Mouse (Mus musculus) forebrain, embryonic 13.5 days (tissue): ENCODE measurements around the gene Actl6a. TPM values are rescaled to one million over a fixed set of nuclear protein-coding genes. Genes with fewer than 3 reads are reported as not detected.

Source experiments
- ATAC-seq: fragments of 200-750 bp; cut with Nextera tagmentation; 2 replicates; pipeline ENCODE4 v1.8.0; 2017
- H3K27ac ChIP-seq: fragments of 300-500 bp; sonication (generic); 2 replicates; pipeline ENCODE4 v1.5.1; 2015; ENCODE audit warnings: inconsistent platforms, mild to moderate bottlenecking, moderate library complexity
- H3K27me3 ChIP-seq: fragments of 300-500 bp; sonication (generic); 2 replicates; pipeline ENCODE4 v1.6.1; 2015; ENCODE audit warnings: mild to moderate bottlenecking, inconsistent platforms
- H3K36me3 ChIP-seq: fragments of 300-500 bp; sonication (generic); 2 replicates; pipeline ENCODE4 v1.6.1; 2015; ENCODE audit warnings: mild to moderate bottlenecking, inconsistent platforms; ENCODE audit not compliant: poor library complexity, severe bottlenecking
- H3K4me1 ChIP-seq: fragments of 300-500 bp; sonication (generic); 2 replicates; pipeline ENCODE4 v1.6.1; 2015; ENCODE audit warnings: inconsistent platforms
- H3K4me2 ChIP-seq: fragments of 300-500 bp; sonication (generic); 2 replicates; pipeline ENCODE4 v1.6.1; 2015; ENCODE audit warnings: inconsistent platforms, mild to moderate bottlenecking, moderate library complexity
- H3K4me3 ChIP-seq: fragments of 300-500 bp; sonication (generic); 2 replicates; pipeline ENCODE4 v1.5.1; 2015; ENCODE audit warnings: mild to moderate bottlenecking, inconsistent platforms
- H3K9ac ChIP-seq: fragments of 300-500 bp; sonication (generic); 2 replicates; pipeline ENCODE4 v1.6.1; 2015; ENCODE audit warnings: mild to moderate bottlenecking, inconsistent platforms
- H3K9me3 ChIP-seq: fragments of 300-500 bp; sonication (generic); replicated peaks from 2 replicates; pipeline ENCODE4 v1.6.1; 2016; ENCODE audit warnings: inconsistent platforms
- WGBS: fragments of 180-500 bp; shearing (Covaris S2); methylation state at CpG from one replicate; pipeline ENCODE4 v1.1.7; 2015; 5-methylcytosine and 5-hydroxymethylcytosine counted together
- polyA plus RNA-seq: library from polyadenylated mRNA; unstranded; fragments of >200 nt; fragmentation: Nextera tagmentation; extraction: Ambion mirVana; gene quantifications from 2 replicates; pipeline ENCODE4 v1.2.1, GENCODE M21; 2015

Actl6a gene
- polyA plus RNA-seq, 1 experiment from 2014 or later, result 206 TPM

GRCm38 (mm10) chr3:32676393-32676792, 29.7 kb upstream of the Actl6a start:
- no peak for ATAC-seq
- H3K36me3 ChIP-seq, result no peaks in the 10 kb centered on the region
- no peak overlapping the region for H3K9ac ChIP-seq
- WGBS, result 97% methylated on average over 6 of the region's 6 CpGs
- H3K27ac ChIP-seq, result no peak overlapping the region
- no peaks in the 10 kb centered on the region for H3K9me3 ChIP-seq
- no peaks in the 10 kb centered on the region for H3K4me1 ChIP-seq
- H3K4me2 ChIP-seq, result no peak overlapping the region
- no peaks in the 10 kb centered on the region for H3K27me3 ChIP-seq
- H3K4me3 ChIP-seq, result no peak overlapping the region

GRCm38 (mm10) chr3:32682910-32683531, 23.1 kb upstream of the Actl6a start:
- no peak overlapping the region for H3K4me3 ChIP-seq

GRCm38 (mm10) chr3:32684631-32685030, 21.5 kb upstream of the Actl6a start:
- Histone ChIP-seq H3K27ac (no peak overlapping the region), H3K27me3 (no peaks in the 10 kb centered on the region), H3K9me3 (no peaks in the 10 kb centered on the region), H3K9ac (no peak overlapping the region), H3K4me1 (no peaks in the 10 kb centered on the region), H3K36me3 (no peaks in the 10 kb centered on the region), H3K4me3 (no peak overlapping the region), H3K4me2 (no peak overlapping the region)
- ATAC-seq, result no peak
- 86% methylated on average over 3 of the region's 3 CpGs for WGBS

More at GRCm38 (mm10) chr3:32682910-32683531, 23.1 kb upstream of the Actl6a start:
- 82% methylated on average over 11 of the region's 12 CpGs for WGBS
- Histone ChIP-seq H3K9ac (no peak overlapping the region), H3K27me3 (no peaks in the 10 kb centered on the region), H3K36me3 (no peaks in the 10 kb centered on the region), H3K4me2 (no peak overlapping the region), H3K27ac (no peak overlapping the region), H3K9me3 (no peaks in the 10 kb centered on the region), H3K4me1 (no peaks in the 10 kb centered on the region)
- no peak for ATAC-seq

GRCm38 (mm10) chr3:32686537-32686936, 19.6 kb upstream of the Actl6a start:
- Histone ChIP-seq H3K4me3 (no peak overlapping the region), H3K9ac (no peak overlapping the region), H3K4me1 (no peaks in the 10 kb centered on the region), H3K4me2 (no peak overlapping the region), H3K27me3 (no peaks in the 10 kb centered on the region), H3K27ac (no peak overlapping the region), H3K36me3 (no peaks in the 10 kb centered on the region), H3K9me3 (no peaks in the 10 kb centered on the region)
- ATAC-seq, result no peak
- WGBS, result 66% methylated on average over 1 of the region's 1 CpGs

GRCm38 (mm10) chr3:32687156-32687555, 18.9 kb upstream of the Actl6a start:
- Histone ChIP-seq H3K9me3 (no peaks in the 10 kb centered on the region), H3K4me2 (no peak overlapping the region), H3K27me3 (no peaks in the 10 kb centered on the region), H3K9ac (no peak overlapping the region), H3K4me1 (no peaks in the 10 kb centered on the region), H3K4me3 (no peak overlapping the region), H3K27ac (no peak overlapping the region), H3K36me3 (no peaks in the 10 kb centered on the region)
- ATAC-seq, result no peak
- 78% methylated on average over 4 of the region's 4 CpGs for WGBS

- Histone ChIP-seq H3K9ac (no peak overlapping the region), H3K4me3 (no peak overlapping the region), H3K36me3 (no peaks in the 10 kb centered on the region), H3K4me2 (no peak overlapping the region), H3K27me3 (no peaks in the 10 kb centered on the region), H3K9me3 (no peaks in the 10 kb centered on the region), H3K4me1 (no peaks in the 10 kb centered on the region), H3K27ac (no peak overlapping the region)
- 85% methylated on average over 9 of the region's 9 CpGs for WGBS
- no peak for ATAC-seq
These were observed 16.5 kb upstream of the Actl6a start for GRCm38 (mm10) chr3:32689567-32689999.

GRCm38 (mm10) chr3:32690008-32690407, 16.1 kb upstream of the Actl6a start:
- Histone ChIP-seq H3K9ac (no peak overlapping the region), H3K4me3 (no peak overlapping the region), H3K4me2 (no peak overlapping the region), H3K9me3 (no peaks in the 10 kb centered on the region), H3K27ac (no peak overlapping the region), H3K27me3 (no peaks in the 10 kb centered on the region), H3K36me3 (no peaks in the 10 kb centered on the region), H3K4me1 (no peaks in the 10 kb centered on the region)
- 88% methylated on average over 3 of the region's 3 CpGs for WGBS
- no peak for ATAC-seq

- 58% methylated on average over 1 of the region's 1 CpGs for WGBS
These were observed 15.2 kb upstream of the Actl6a start for GRCm38 (mm10) chr3:32690901-32691300.

GRCm38 (mm10) chr3:32691841-32692240, 14.3 kb upstream of the Actl6a start:
- 77% methylated on average over 5 of the region's 5 CpGs for WGBS
- no peak overlapping the region for H3K4me2 ChIP-seq
- no peak for ATAC-seq
- H3K9ac ChIP-seq, result no peak overlapping the region
- H3K4me1 ChIP-seq, result no peaks in the 10 kb centered on the region
- H3K27ac ChIP-seq, result no peak overlapping the region
- no peaks in the 10 kb centered on the region for H3K9me3 ChIP-seq
- no peak overlapping the region for H3K4me3 ChIP-seq
- no peaks in the 10 kb centered on the region for H3K36me3 ChIP-seq
- H3K27me3 ChIP-seq, result no peaks in the 10 kb centered on the region

More at GRCm38 (mm10) chr3:32690901-32691300, 15.2 kb upstream of the Actl6a start:
- H3K4me3 ChIP-seq, result no peak overlapping the region
- no peak overlapping the region for H3K4me2 ChIP-seq
- H3K27ac ChIP-seq, result no peak overlapping the region
- H3K27me3 ChIP-seq, result no peaks in the 10 kb centered on the region
- no peaks in the 10 kb centered on the region for H3K9me3 ChIP-seq
- no peak for ATAC-seq
- H3K9ac ChIP-seq, result no peak overlapping the region
- H3K36me3 ChIP-seq, result no peaks in the 10 kb centered on the region
- no peaks in the 10 kb centered on the region for H3K4me1 ChIP-seq

GRCm38 (mm10) chr3:32694211-32694610, 11.9 kb upstream of the Actl6a start:
- Histone ChIP-seq H3K4me3 (no peak overlapping the region), H3K36me3 (no peaks in the 10 kb centered on the region), H3K4me1 (no peaks in the 10 kb centered on the region), H3K4me2 (no peak overlapping the region), H3K27ac (no peak overlapping the region), H3K9ac (no peak overlapping the region), H3K9me3 (no peaks in the 10 kb centered on the region), H3K27me3 (no peaks in the 10 kb centered on the region)
- WGBS, result 42% methylated on average over 5 of the region's 5 CpGs
- ATAC-seq, result no peak

- Histone ChIP-seq H3K27ac (no peak overlapping the region), H3K27me3 (no peaks in the 10 kb centered on the region), H3K4me1 (no peaks in the 10 kb centered on the region), H3K9me3 (no peaks in the 10 kb centered on the region), H3K36me3 (no peaks in the 10 kb centered on the region), H3K4me3 (no peak overlapping the region), H3K4me2 (no peak overlapping the region), H3K9ac (no peak overlapping the region)
- WGBS, result 85% methylated on average over 12 of the region's 12 CpGs
- ATAC-seq, result no peak
These were observed 11.1 kb upstream of the Actl6a start for GRCm38 (mm10) chr3:32694737-32695582.

- Histone ChIP-seq H3K4me2 (no peak overlapping the region), H3K9me3 (no peaks in the 10 kb centered on the region), H3K4me1 (no peaks in the 10 kb centered on the region), H3K36me3 (no peaks in the 10 kb centered on the region), H3K27me3 (no peaks in the 10 kb centered on the region), H3K9ac (no peak overlapping the region), H3K4me3 (no peak overlapping the region), H3K27ac (no peak overlapping the region)
- no peak for ATAC-seq
- WGBS, result 72% methylated on average over 4 of the region's 4 CpGs
These were observed 10.5 kb upstream of the Actl6a start for GRCm38 (mm10) chr3:32695583-32695980.
